Mouse (Mus musculus): ENCODE measurements around the gene Comt.

Comt gene

GRCm38 (mm10) chr16:18426802-18427280, at the start of gene Comt:
Gene Comt, minus strand, starts transcription at chr16:18426852.
- no peak for DNase-seq (ENCODE audit: low spot score)

- DNase-seq (ENCODE audit: low spot score): no peak
Measured at GRCm38 (mm10) chr16:18474021-18474420, 47.4 kb upstream of the Comt start.

GRCm38 (mm10) chr16:18472976-18473375, 46.3 kb upstream of the Comt start:
- DNase-seq (ENCODE audit: low spot score): no peak

GRCm38 (mm10) chr16:18472416-18472815, 45.8 kb upstream of the Comt start:
- no peak for DNase-seq (ENCODE audit: low spot score)

- DNase-seq (ENCODE audit: low spot score): no peak
Measured at GRCm38 (mm10) chr16:18471976-18472375, 45.3 kb upstream of the Comt start.

GRCm38 (mm10) chr16:18471381-18471955, 44.8 kb upstream of the Comt start:
- no peak for DNase-seq (ENCODE audit: low spot score)

GRCm38 (mm10) chr16:18470829-18471228, 44.2 kb upstream of the Comt start:
- no peak for DNase-seq (ENCODE audit: low spot score)

- no peak for DNase-seq (ENCODE audit: low spot score)
Measured at GRCm38 (mm10) chr16:18464271-18464670, 37.6 kb upstream of the Comt start.

- no peak for DNase-seq (ENCODE audit: low spot score)
Measured at GRCm38 (mm10) chr16:18462598-18462997, 35.9 kb upstream of the Comt start.

GRCm38 (mm10) chr16:18462031-18462430, 35.4 kb upstream of the Comt start:
- no peak for DNase-seq (ENCODE audit: low spot score)

GRCm38 (mm10) chr16:18460826-18461225, 34.2 kb upstream of the Comt start:
- DNase-seq (ENCODE audit: low spot score): no peak

- peak; percentile 34 for DNase-seq (ENCODE audit: low spot score)
Measured at GRCm38 (mm10) chr16:18459955-18460370, 33.3 kb upstream of the Comt start.

- DNase-seq (ENCODE audit: low spot score): no peak
Measured at GRCm38 (mm10) chr16:18459335-18459954, 32.8 kb upstream of the Comt start.

GRCm38 (mm10) chr16:18458661-18459060, 32.0 kb upstream of the Comt start:
- no peak for DNase-seq (ENCODE audit: low spot score)

GRCm38 (mm10) chr16:18455407-18455806, 28.8 kb upstream of the Comt start:
- no peak for DNase-seq (ENCODE audit: low spot score)

- DNase-seq (ENCODE audit: low spot score): no peak
Measured at GRCm38 (mm10) chr16:18453846-18454245, 27.2 kb upstream of the Comt start.

- DNase-seq (ENCODE audit: low spot score): no peak
Measured at GRCm38 (mm10) chr16:18452361-18452862, 25.8 kb upstream of the Comt start.

- DNase-seq (ENCODE audit: low spot score): no peak
Measured at GRCm38 (mm10) chr16:18451486-18452181, 25.0 kb upstream of the Comt start.

- no peak for DNase-seq (ENCODE audit: low spot score)
Measured at GRCm38 (mm10) chr16:18449005-18449404, 22.4 kb upstream of the Comt start.

- DNase-seq (ENCODE audit: low spot score): no peak
Measured at GRCm38 (mm10) chr16:18448104-18448503, 21.5 kb upstream of the Comt start.

GRCm38 (mm10) chr16:18447243-18447642, 20.6 kb upstream of the Comt start:
- DNase-seq (ENCODE audit: low spot score): no peak

GRCm38 (mm10) chr16:18443385-18443841, 16.8 kb upstream of the Comt start:
- peak; percentile 77 for DNase-seq (ENCODE audit: low spot score)

GRCm38 (mm10) chr16:18436128-18436527, 9.5 kb upstream of the Comt start:
- DNase-seq (ENCODE audit: low spot score): no peak
